Mouse (Mus musculus) MEL (cell line): ENCODE data around the gene Dupd1. TPM values are rescaled to one million over a fixed set of nuclear protein-coding genes. Genes with fewer than 3 reads are reported as not detected.

Source experiments
- DNase-seq: peaks from one replicate; pipeline ENCODE4 v3.0.0; 2011; ENCODE audit warnings: low read depth, low spot score
- H3K27ac ChIP-seq: 2 replicates; pipeline ENCODE4 v1.5.1; 2012; ENCODE audit warnings: low read depth, mild to moderate bottlenecking, control low read depth, low read length, moderate library complexity; ENCODE audit not compliant: control insufficient read depth
- H3K27me3 ChIP-seq, 2 experiments: fragments of 150-350 bp in 1 of 2; sonication (generic) in 1 of 2; 2 replicates each; pipeline ENCODE4 v1.6.1; 2012; ENCODE audit warnings: low read length in 2 of 2, mild to moderate bottlenecking in 2 of 2, improper control_type of control experiment in 1 of 2, moderate library complexity in 1 of 2; ENCODE audit not compliant: insufficient read depth in 2 of 2, control insufficient read depth in 1 of 2
- H3K36me3 ChIP-seq, 2 experiments: 2 replicates each; pipeline ENCODE4 v1.6.1; 2012 to 2014; ENCODE audit warnings: low read length in 2 of 2, improper control_type of control experiment in 1 of 2, inconsistent platforms in 1 of 2, mild to moderate bottlenecking in 1 of 2; ENCODE audit not compliant: insufficient read depth in 2 of 2, control insufficient read depth in 1 of 2
- H3K4me1 ChIP-seq, 2 experiments: fragments of 150-350 bp in 1 of 2; sonication (generic) in 1 of 2; 2 replicates each; pipeline ENCODE4 v1.6.1; 2012; ENCODE audit warnings: low read length in 2 of 2, improper control_type of control experiment in 1 of 2, mild to moderate bottlenecking in 1 of 2; ENCODE audit not compliant: insufficient read depth in 2 of 2, control insufficient read depth in 1 of 2
- H3K4me3 ChIP-seq, 2 experiments: fragments of 150-350 bp in 1 of 2; sonication (generic) in 1 of 2; 2 replicates each; pipeline ENCODE4 v1.5.1; 2012; ENCODE audit warnings: low read depth in 2 of 2, low read length in 2 of 2, mild to moderate bottlenecking in 2 of 2, moderate library complexity in 2 of 2, control low read depth in 1 of 2, improper control_type of control experiment in 1 of 2; ENCODE audit not compliant: control insufficient read depth in 1 of 2, insufficient read depth in 1 of 2
- H3K79me2 ChIP-seq: 2 replicates; pipeline ENCODE4 v1.6.1; 2012; ENCODE audit warnings: mild to moderate bottlenecking, low read length, moderate library complexity; ENCODE audit not compliant: control insufficient read depth, poor library complexity, insufficient read depth
- H3K9ac ChIP-seq: 2 replicates; pipeline ENCODE4 v1.6.1; 2012; ENCODE audit warnings: low read depth, mild to moderate bottlenecking, control low read depth, low read length, moderate library complexity; ENCODE audit not compliant: control insufficient read depth, poor library complexity, severe bottlenecking
- H3K9me3 ChIP-seq: fragments of 150-350 bp; sonication (generic); replicated peaks from 2 replicates; pipeline ENCODE4 v1.6.1; 2012; ENCODE audit warnings: mild to moderate bottlenecking, low read length, improper control_type of control experiment, moderate library complexity; ENCODE audit not compliant: insufficient read depth
- CHD2 ChIP-seq: IDR thresholded peaks from 2 replicates; pipeline ENCODE4 v1.6.1; 2011; ENCODE audit warnings: low read length, improper control_type of control experiment
- E2F4 ChIP-seq: IDR thresholded peaks from 2 replicates; pipeline ENCODE4 v1.6.1; 2011; ENCODE audit warnings: low read depth, low read length, improper control_type of control experiment, borderline replicate concordance
- EP300 ChIP-seq, 2 experiments: IDR thresholded peaks; 2 replicates each; pipeline ENCODE4 v1.6.1; 2011; ENCODE audit warnings: improper control_type of control experiment in 2 of 2, low read length in 2 of 2, low read depth in 1 of 2, mild to moderate bottlenecking in 1 of 2
- GATA1 ChIP-seq: IDR thresholded peaks from 2 replicates; pipeline ENCODE4 v1.6.1; 2011; ENCODE audit warnings: low read depth, low read length, improper control_type of control experiment
- HCFC1 ChIP-seq: IDR thresholded peaks from 2 replicates; pipeline ENCODE4 v1.6.1; 2012; ENCODE audit warnings: low read depth, mild to moderate bottlenecking, inconsistent platforms, low read length, improper control_type of control experiment, moderate library complexity
- JUND ChIP-seq: IDR thresholded peaks from 2 replicates; pipeline ENCODE4 v1.6.1; 2011; ENCODE audit warnings: low read depth, mild to moderate bottlenecking, improper control_type of control experiment, low read length
- KAT2A ChIP-seq: conservative IDR thresholded peaks from 2 replicates; pipeline ENCODE4 v1.6.1; 2012; ENCODE audit warnings: low read depth, low read length, improper control_type of control experiment, inconsistent platforms
- MAFK ChIP-seq: IDR thresholded peaks from 2 replicates; pipeline ENCODE4 v1.6.1; 2011; ENCODE audit warnings: low read depth, mild to moderate bottlenecking, low read length, improper control_type of control experiment, borderline replicate concordance
- MAZ ChIP-seq: IDR thresholded peaks from 2 replicates; pipeline ENCODE4 v1.6.1; 2012; ENCODE audit warnings: low read depth, mild to moderate bottlenecking, inconsistent platforms, low read length, improper control_type of control experiment
- POLR2AphosphoS2 ChIP-seq: IDR thresholded peaks from 2 replicates; pipeline ENCODE4 v1.6.1; 2011; ENCODE audit warnings: low read length, improper control_type of control experiment
- RAD21 ChIP-seq: IDR thresholded peaks from 2 replicates; pipeline ENCODE4 v1.6.1; 2011; ENCODE audit warnings: mild to moderate bottlenecking, low read depth, low read length, improper control_type of control experiment
- TCF12 ChIP-seq: IDR thresholded peaks from 2 replicates; pipeline ENCODE4 v1.6.1; 2014; ENCODE audit warnings: low read depth, mild to moderate bottlenecking, inconsistent platforms, low read length, improper control_type of control experiment, moderate library complexity
- USF1 ChIP-seq: IDR thresholded peaks from 2 replicates; pipeline ENCODE4 v1.6.1; 2014; ENCODE audit warnings: low read depth, mild to moderate bottlenecking, inconsistent platforms, low read length, improper control_type of control experiment, moderate library complexity
- ZC3H11A ChIP-seq: IDR thresholded peaks from 2 replicates; pipeline ENCODE4 v1.6.1; 2012; ENCODE audit warnings: low read depth, mild to moderate bottlenecking, inconsistent platforms, low read length, improper control_type of control experiment
- ZKSCAN1 ChIP-seq: IDR thresholded peaks from 2 replicates; pipeline ENCODE4 v1.6.1; 2012; ENCODE audit warnings: low read depth, mild to moderate bottlenecking, inconsistent platforms, low read length, improper control_type of control experiment, moderate library complexity
- ZMIZ1 ChIP-seq: IDR thresholded peaks from 2 replicates; pipeline ENCODE4 v1.6.1; 2012; ENCODE audit warnings: low read depth, mild to moderate bottlenecking, inconsistent platforms, low read length, improper control_type of control experiment, moderate library complexity
- ZNF384 ChIP-seq: IDR thresholded peaks from 2 replicates; pipeline ENCODE4 v1.6.1; 2012; ENCODE audit warnings: low read depth, mild to moderate bottlenecking, inconsistent platforms, low read length, improper control_type of control experiment
- polyA plus RNA-seq, 2 experiments: library from polyadenylated mRNA; stranded (reverse) in 1 of 2; unstranded in 1 of 2; fragments of >175 nt in 1 of 2; fragments of >200 nt in 1 of 2; gene quantifications; 2 replicates each; pipeline versions ENCODE4 v1.2.1 to v1.2.4; 2012; ENCODE audit warnings: low replicate concordance in 2 of 2, low read depth in 1 of 2; ENCODE audit not compliant: insufficient read length in 2 of 2, insufficient read depth in 1 of 2, missing spikeins in 1 of 2
- total RNA-seq: library from RNA; depleted of rRNA; stranded (reverse); fragments of 300-350 nt; gene quantifications from 2 replicates; pipeline ENCODE4 v1.2.3, GENCODE M21; 2012

The Dupd1 gene
- total and polyA plus RNA-seq, 3 experiments, result not detected

DNA sequence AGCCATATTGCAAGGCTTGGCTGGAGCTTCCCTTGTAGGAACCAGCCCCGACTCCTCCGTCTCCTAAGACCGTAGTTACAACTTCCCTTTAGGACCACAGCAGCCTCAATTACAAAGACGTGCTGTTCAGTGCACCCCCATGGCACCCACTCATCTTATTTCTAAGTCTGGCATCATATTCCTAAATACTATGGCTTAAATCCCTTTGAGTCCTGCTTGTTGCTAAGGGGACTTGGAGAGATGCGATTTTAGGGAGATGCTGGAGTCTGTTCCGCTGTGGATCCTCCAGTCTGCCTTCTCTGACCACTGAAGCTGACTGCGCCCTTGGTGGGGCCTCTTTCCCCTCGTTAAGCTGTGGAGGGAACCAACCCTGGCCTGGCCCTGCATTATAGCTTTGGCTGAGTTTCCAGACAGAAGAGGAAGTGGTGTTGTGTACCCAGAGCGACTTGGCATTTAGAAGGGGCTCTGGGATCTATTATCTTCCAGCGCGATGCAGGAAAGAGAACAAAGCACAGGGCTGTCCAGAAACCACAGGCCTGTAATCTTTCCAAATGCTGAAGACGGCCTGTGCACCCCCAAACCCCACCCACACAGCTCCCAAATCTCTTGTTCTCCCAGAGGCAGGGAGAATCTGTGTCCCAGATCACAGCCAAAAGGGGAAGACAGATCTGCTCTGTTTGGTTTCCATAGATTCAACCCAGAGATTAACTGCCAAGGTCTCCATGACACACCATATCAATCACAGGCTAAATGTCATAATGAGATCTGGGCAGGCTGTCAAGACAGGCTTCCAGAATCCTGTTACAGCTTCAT lies 7.4 kb downstream of the Dupd1 start (continued):
- TF ChIP-seq EP300 (IDR thresholded peaks at IDR 0.05; ENCODE audit: low read depth in 1 of 2, low read length in 2 of 2) (peak; percentile 62 to 73), GATA1 (peak; percentile 58; the same call in 1 of the 2 replicates), RAD21 (no peak), MAFK (no peak), ZNF384 (no peak), HCFC1 (no peak), ZKSCAN1 (no peak), CHD2 (no peak), MAZ (no peak), TCF12 (peak; percentile 43; the same call in 1 of the 2 replicates), E2F4 (no peak)

DNA sequence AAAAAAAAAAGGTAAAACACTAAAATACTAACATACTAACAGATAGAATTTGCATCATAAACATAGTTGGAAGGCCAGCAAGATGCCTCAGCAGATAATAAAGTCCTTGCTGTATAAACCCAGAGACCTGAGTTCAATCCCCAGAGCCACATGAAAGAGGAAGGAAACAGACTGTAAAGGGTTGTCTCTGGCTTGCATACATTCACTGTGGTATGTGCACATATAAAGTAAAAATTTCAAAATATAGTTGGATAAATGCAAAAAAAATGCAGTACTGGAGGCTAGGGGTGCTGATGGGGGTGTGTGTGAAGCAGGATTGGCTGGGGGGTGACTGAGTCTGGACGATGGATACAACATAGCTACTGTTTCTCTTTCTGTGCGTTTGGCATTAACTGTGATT lies 8.9 kb downstream of the Dupd1 start:
- no peaks in the 10 kb centered on the region for H3K79me2 ChIP-seq
- H3K9me3 ChIP-seq, result no peaks in the 10 kb centered on the region
- no peaks in the 10 kb centered on the region for H3K27me3 ChIP-seq
- peaks cover 0 to 18% of the 10 kb centered on the region in 2 experiments; a peak in 2 of 4 replicates for H3K4me1 ChIP-seq
- peaks cover 0 to 8% of the 10 kb centered on the region in 2 experiments; a peak in 2 of 4 replicates for H3K36me3 ChIP-seq
- no peak overlapping the region for H3K9ac ChIP-seq
- no peak overlapping the region for H3K4me3 ChIP-seq
- H3K27ac ChIP-seq, result no peak overlapping the region
- no peak for TF ChIP-seq MAZ
- no peak for DNase-seq

DNA sequence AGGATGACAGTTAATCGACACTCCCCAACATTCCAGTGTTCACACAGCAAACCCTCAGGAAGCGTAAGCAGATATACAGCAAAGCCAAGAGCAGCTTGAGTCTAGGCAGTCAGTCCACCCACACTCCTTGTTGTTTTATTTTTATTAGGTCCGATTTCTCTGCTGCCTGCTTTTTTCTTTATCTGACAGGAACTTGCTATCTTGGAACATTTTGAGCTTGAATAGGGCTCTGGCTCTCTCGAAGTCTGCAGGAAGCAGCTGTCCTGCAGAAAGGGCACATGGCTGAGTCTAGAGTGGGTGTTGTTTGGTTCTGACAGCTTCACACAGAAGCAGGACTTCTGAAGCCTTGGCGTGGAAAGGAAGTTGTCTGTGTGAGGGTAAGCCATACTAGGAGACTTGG lies 11.1 kb downstream of the Dupd1 start:
- Histone ChIP-seq H3K27ac (no peak overlapping the region), H3K36me3 (peaks cover 0 to 8% of the 10 kb centered on the region in 2 experiments; a peak in 2 of 4 replicates), H3K9ac (no peak overlapping the region), H3K27me3 (no peaks in the 10 kb centered on the region), H3K9me3 (no peaks in the 10 kb centered on the region), H3K79me2 (no peaks in the 10 kb centered on the region), H3K4me1 (peaks cover 0 to 18% of the 10 kb centered on the region in 2 experiments; a peak in 2 of 4 replicates), H3K4me3 (no peak overlapping the region)
- TF ChIP-seq USF1 (no peak), KAT2A (no peak), CHD2 (no peak), JUND (no peak), ZKSCAN1 (no peak), POLR2AphosphoS2 (no peak), ZC3H11A (no peak), ZMIZ1 (no peak)
- DNase-seq, result peak; percentile 19
